Mouse (Mus musculus) ES-E14 (cell line): ENCODE results near the gene 9130409I23Rik.

Source experiments
- CHD2 ChIP-seq: IDR thresholded peaks from 2 replicates; pipeline ENCODE4 v1.6.1; 2014; ENCODE audit warnings: mild to moderate bottlenecking, low read depth, low read length, inconsistent platforms
- ZC3H11A ChIP-seq: IDR thresholded peaks from 2 replicates; pipeline ENCODE4 v1.6.1; 2012; ENCODE audit warnings: low read depth, mild to moderate bottlenecking, inconsistent platforms, low read length, borderline replicate concordance

DNA sequence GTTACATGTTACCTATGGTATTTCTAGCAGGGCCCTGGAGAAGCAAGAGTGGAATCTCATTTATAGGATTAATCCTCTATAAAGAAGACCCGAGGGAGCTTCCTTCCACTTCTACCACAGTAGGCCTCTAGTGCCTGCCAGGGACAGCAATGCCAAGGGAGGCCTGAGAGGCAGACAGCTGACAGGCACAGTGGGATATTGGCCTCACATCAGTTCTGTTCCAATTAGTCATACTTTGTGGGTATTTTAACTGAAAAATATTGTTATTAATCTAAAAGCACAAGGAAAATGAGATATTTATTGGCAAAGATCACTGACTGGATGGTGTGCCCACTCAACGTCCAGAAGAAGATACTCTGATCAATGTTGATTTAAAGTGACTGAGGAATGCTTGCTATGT is 13.0 kb downstream of the 9130409I23Rik start:
- TF ChIP-seq ZC3H11A, result no peak
- no peak for TF ChIP-seq CHD2
